Mouse (Mus musculus) intestine, postnatal 0 days (tissue): Measurements from ENCODE around the gene Acer3. TPM values are rescaled to one million over a fixed set of nuclear protein-coding genes. Genes with fewer than 3 reads are reported as not detected.

Source experiments
- ATAC-seq: fragments of 200-750 bp; cut with Nextera tagmentation; 2 replicates; pipeline ENCODE4 v1.8.0; 2017; ENCODE audit warnings: mild to moderate bottlenecking, moderate TSS enrichment, moderate library complexity
- H3K27ac ChIP-seq: fragments of 300-500 bp; sonication (generic); 2 replicates; pipeline ENCODE4 v1.5.1; 2014; ENCODE audit warnings: mild to moderate bottlenecking, low read depth, low read length, moderate library complexity
- H3K27me3 ChIP-seq: fragments of 300-500 bp; sonication (generic); replicated peaks from 2 replicates; pipeline ENCODE4 v1.6.1; 2014; ENCODE audit warnings: low read length, mixed read lengths; ENCODE audit not compliant: control insufficient read depth, insufficient read depth
- H3K36me3 ChIP-seq: fragments of 300-500 bp; sonication (generic); 2 replicates; pipeline ENCODE4 v1.6.1; 2014; ENCODE audit warnings: mild to moderate bottlenecking, moderate library complexity; ENCODE audit not compliant: control insufficient read depth, insufficient read depth
- H3K4me1 ChIP-seq: fragments of 300-500 bp; sonication (generic); replicated peaks from 2 replicates; pipeline ENCODE4 v1.6.1; 2014; ENCODE audit warnings: antibody characterized with exemption, low read length, mixed read lengths; ENCODE audit not compliant: control insufficient read depth, insufficient read depth
- H3K4me2 ChIP-seq: fragments of 300-500 bp; sonication (generic); replicated peaks from 2 replicates; pipeline ENCODE4 v1.6.1; 2014; ENCODE audit warnings: low read depth, mild to moderate bottlenecking, moderate library complexity
- H3K4me3 ChIP-seq: fragments of 300-500 bp; sonication (generic); 2 replicates; pipeline ENCODE4 v1.5.1; 2014; ENCODE audit warnings: low read depth, low read length
- H3K9ac ChIP-seq: fragments of 300-500 bp; sonication (generic); 2 replicates; pipeline ENCODE4 v1.6.1; 2014; ENCODE audit warnings: mild to moderate bottlenecking, low read depth, low read length
- H3K9me3 ChIP-seq: fragments of 300-500 bp; sonication (generic); 2 replicates; pipeline ENCODE4 v1.6.1; 2016; ENCODE audit warnings: mixed run types; ENCODE audit not compliant: control insufficient read depth
- CTCF ChIP-seq: sonication (generic); IDR thresholded peaks from 2 replicates; pipeline ENCODE4 v1.5.1; 2016; ENCODE audit warnings: low read depth, mild to moderate bottlenecking, control low read depth, antibody characterized with exemption, moderate library complexity
- WGBS: fragments of 180-500 bp; shearing (Covaris S2); extraction: QIAGEN DNeasy Blood & Tissue Kit; methylation state at CpG from one replicate; pipeline ENCODE4 v1.1.7; 2014; 5-methylcytosine and 5-hydroxymethylcytosine counted together
- polyA plus RNA-seq: library from polyadenylated mRNA; unstranded; fragments of >200 nt; fragmentation: Nextera tagmentation; extraction: Ambion mirVana; gene quantifications from 2 replicates; pipeline ENCODE4 v1.2.1, GENCODE M21; 2015

Gene Acer3
- polyA plus RNA-seq, 1 experiment from 2014 or later = 9.7 TPM

DNA sequence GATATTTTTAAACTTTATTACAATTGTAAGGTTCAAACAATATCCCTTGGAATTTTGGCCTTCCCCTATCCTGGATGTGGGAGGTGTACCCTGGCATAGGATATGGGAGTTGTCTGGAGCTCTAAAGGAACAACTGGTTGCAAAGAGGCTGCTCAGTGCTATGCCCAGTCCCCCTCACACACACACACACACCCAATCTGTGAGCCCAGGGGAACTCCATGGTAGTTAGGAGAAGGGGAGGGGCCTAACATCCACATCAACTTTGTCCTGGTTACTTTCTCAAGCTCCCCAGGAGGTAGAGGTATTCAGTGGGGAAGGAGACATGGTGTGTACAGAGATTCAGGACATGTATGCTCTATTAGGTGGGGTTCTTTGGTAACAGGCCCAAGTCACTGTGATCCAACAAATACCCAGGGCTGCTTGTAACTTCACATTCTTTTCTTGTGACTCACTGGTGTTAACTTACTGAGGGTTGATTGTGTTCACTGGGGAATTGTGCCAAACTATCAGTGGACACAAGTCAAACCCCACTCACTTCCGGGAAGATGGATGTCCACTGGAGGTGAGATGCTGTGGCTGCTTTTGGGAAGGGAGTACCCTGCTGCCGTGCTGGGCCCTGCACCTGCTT is 9.5 kb upstream of the Acer3 start:
- no peak overlapping the region for H3K9ac ChIP-seq
- ATAC-seq = no peak

DNA sequence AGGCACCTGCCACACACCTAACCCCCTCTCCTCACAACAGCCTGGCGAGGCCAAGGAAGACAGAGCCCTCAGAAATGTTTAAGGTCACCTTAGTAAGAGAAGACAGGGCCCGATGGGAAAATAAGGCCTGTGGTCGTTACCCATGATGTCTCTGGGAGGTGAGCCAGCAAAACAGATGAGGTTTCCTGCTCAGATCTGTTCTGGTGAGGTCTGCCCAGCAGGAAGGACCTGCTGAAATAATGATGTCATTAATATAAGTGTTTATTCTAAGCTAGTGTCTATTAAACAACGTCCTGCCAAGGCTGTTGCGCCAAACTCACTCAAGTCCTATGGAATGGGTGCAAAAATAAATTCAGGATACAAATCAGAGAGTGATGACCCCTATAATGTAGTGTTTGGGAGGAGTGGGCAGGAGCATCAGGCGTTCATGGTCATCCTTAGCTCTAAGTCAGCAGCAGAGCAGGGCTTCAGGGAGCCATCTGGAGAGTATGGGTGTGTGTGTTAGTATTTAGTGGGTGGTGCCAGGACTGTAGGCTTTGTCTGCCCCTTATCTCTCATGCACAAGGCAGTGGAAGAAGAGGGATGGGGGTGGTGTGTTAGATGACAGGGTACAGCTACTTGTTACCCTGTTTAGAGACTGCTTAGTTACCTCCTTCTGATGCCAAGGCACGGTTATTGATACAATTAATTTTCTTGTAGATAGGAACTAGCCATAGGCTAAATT is 8.8 kb upstream of the Acer3 start:
- Histone ChIP-seq H3K9ac (no peak overlapping the region), H3K27ac (no peak overlapping the region), H3K4me1 (no peaks in the 10 kb centered on the region), H3K4me2 (no peak overlapping the region), H3K27me3 (no peaks in the 10 kb centered on the region), H3K4me3 (no peak overlapping the region), H3K9me3 (no peaks in the 10 kb centered on the region), H3K36me3 (no peaks in the 10 kb centered on the region)
- no peak for ATAC-seq
- no peak for TF ChIP-seq CTCF
- WGBS = 56% methylated on average over 7 of the region's 7 CpGs

More for the DNA sequence above, 9.5 kb upstream of the Acer3 start:
- TF ChIP-seq CTCF = no peak
- 59% methylated on average over 2 of the region's 2 CpGs for WGBS
- no peak overlapping the region for H3K27ac ChIP-seq
- no peaks in the 10 kb centered on the region for H3K9me3 ChIP-seq
- H3K4me3 ChIP-seq = no peak overlapping the region
- H3K36me3 ChIP-seq = no peaks in the 10 kb centered on the region
- H3K27me3 ChIP-seq = no peaks in the 10 kb centered on the region
- no peak overlapping the region for H3K4me2 ChIP-seq
- no peaks in the 10 kb centered on the region for H3K4me1 ChIP-seq

DNA sequence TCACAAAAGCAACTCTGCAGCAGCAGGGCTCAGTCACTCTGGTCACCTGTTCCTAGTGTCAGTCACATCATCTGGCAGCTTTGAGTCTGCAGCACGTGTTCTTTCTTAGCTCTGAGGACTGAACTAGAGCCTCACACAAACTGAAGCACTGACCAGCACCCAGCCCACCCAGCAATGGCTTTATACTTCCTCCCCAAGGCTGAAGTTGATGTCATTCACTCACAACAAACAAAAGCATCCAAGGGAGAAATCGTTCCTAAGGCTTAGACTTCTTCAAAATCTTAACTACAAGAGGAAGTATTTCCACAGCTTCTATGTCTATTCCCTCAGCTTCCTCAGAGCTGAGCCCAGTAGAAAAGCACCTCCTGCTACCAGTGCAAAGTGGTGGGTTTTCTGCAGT is 7.3 kb upstream of the Acer3 start:
- Histone ChIP-seq H3K9ac (no peak overlapping the region), H3K36me3 (no peaks in the 10 kb centered on the region), H3K9me3 (no peaks in the 10 kb centered on the region), H3K27me3 (no peaks in the 10 kb centered on the region), H3K4me1 (no peaks in the 10 kb centered on the region), H3K4me2 (no peak overlapping the region), H3K4me3 (no peak overlapping the region), H3K27ac (no peak overlapping the region)
- 57% methylated on average over 2 of the region's 2 CpGs for WGBS
- no peak for TF ChIP-seq CTCF
- no peak for ATAC-seq

DNA sequence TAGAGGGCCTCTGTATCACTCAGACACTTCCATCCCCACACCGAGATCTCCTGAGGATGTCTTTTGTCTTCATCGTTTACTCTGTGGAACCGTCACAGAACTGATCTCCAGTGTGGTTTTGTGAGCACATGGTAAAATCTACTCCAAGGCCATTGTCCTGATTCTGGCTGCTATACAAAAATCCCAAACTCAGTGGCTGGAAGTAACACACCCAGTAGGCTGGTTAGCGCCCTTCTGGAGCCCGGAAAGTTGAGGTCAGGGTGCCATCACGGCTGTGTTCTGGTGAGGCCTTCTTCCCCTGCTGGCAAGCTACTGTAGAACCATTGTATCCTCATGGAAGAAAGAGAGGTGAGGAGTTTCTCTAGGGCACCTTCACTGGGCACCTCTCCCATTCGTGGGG is 5.0 kb upstream of the Acer3 start:
- no peak overlapping the region for H3K4me3 ChIP-seq
- 86% methylated on average over 7 of the region's 7 CpGs for WGBS

DNA sequence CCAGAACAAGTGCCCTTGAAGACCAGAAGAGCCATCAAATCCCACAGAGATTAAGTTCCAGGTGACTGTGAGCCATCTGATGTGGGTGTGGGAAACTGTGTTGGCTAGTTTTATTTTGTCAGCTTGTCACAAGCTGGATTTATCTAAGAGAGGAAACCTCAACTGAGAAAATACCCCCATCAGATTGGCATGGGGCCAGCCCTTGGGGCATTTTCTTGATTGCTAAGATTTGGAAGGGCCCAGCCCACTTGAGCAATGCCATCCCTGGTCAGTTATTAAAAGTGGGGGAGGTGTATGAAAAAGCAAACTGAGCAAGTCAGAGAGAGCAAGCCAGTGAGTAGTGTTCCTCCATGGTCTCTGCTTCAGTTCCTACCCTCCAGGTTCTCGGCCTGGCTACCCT is 3.2 kb upstream of the Acer3 start:
- Histone ChIP-seq H3K27me3 (no peaks in the 10 kb centered on the region), H3K4me2 (no peak overlapping the region), H3K27ac (no peak overlapping the region), H3K9me3 (no peaks in the 10 kb centered on the region), H3K36me3 (no peaks in the 10 kb centered on the region), H3K4me1 (no peaks in the 10 kb centered on the region), H3K9ac (no peak overlapping the region), H3K4me3 (no peak overlapping the region)
- no peak for ATAC-seq
- no peak for TF ChIP-seq CTCF
- WGBS = 72% methylated on average over 1 of the region's 1 CpGs

More for the DNA sequence above, 5.0 kb upstream of the Acer3 start:
- Histone ChIP-seq H3K4me1 (no peaks in the 10 kb centered on the region), H3K27me3 (no peaks in the 10 kb centered on the region), H3K9me3 (no peaks in the 10 kb centered on the region), H3K36me3 (no peaks in the 10 kb centered on the region), H3K4me2 (no peak overlapping the region), H3K27ac (no peak overlapping the region), H3K9ac (no peak overlapping the region)
- ATAC-seq = no peak
- no peak for TF ChIP-seq CTCF

DNA sequence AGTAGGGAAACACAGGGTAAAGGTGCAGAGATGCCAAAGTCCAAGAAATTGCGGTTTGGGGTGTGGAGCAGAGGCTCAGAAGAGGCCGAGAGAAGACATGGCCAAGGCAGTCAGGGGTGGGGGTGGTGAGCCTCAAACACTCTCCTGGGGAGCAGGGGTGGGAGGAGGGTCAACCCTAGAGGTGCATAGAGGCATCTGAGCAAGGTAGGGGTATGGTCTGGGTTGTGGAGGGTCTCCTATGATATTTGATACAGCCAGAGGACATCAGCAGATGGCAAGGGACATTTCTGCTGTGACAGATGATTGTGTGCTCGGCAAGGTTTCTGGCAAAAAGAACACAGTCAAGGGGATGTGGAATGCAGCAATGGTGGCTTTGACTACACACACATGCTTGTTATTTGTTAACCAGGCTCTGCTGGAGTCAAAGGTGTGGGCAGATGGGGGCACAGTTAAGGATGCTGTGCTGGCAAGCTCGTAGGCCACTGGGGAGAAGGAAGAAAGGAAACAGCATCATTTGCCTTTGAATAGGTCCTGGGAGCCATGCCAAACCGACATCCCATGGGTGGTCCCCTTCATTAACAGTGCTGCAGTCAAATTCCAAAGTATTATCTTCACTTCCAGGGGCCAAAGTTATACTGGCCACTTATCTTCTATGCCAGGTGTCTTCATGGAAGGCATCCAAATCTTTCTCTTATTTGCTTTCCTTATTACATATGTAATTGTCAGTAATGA is 2.4 kb upstream of the Acer3 start:
- H3K9me3 ChIP-seq = no peaks in the 10 kb centered on the region
- no peaks in the 10 kb centered on the region for H3K4me1 ChIP-seq
- H3K4me2 ChIP-seq = no peak overlapping the region
- no peak for TF ChIP-seq CTCF
- WGBS = 37% methylated on average over 5 of the region's 5 CpGs
- no peak for ATAC-seq
- no peaks in the 10 kb centered on the region for H3K27me3 ChIP-seq
- H3K27ac ChIP-seq = no peak overlapping the region
- no peak overlapping the region for H3K9ac ChIP-seq
- no peak overlapping the region for H3K4me3 ChIP-seq
- H3K36me3 ChIP-seq = no peaks in the 10 kb centered on the region
